Mouse (Mus musculus) embryonic facial prominence, embryonic 12.5 days (tissue): ENCODE results near the gene Ints11. TPM values are rescaled to one million over a fixed set of nuclear protein-coding genes. Genes with fewer than 3 reads are reported as not detected.

Experiments
- ATAC-seq: fragments of 200-750 bp; cut with Nextera tagmentation; 2 replicates; pipeline ENCODE4 v1.8.0; 2017; ENCODE audit not compliant: insufficient number of reproducible peaks, insufficient read depth, low FRiP score, low TSS enrichment
- H3K27ac ChIP-seq: fragments of 300-500 bp; sonication (generic); 2 replicates; pipeline ENCODE4 v1.5.1; 2016; ENCODE audit warnings: mild to moderate bottlenecking
- H3K27me3 ChIP-seq: fragments of 300-500 bp; sonication (generic); 2 replicates; pipeline ENCODE4 v1.6.1; 2016; ENCODE audit warnings: mild to moderate bottlenecking, moderate library complexity
- H3K36me3 ChIP-seq: fragments of 300-500 bp; sonication (generic); 2 replicates; pipeline ENCODE4 v1.6.1; 2016; ENCODE audit warnings: mild to moderate bottlenecking
- H3K4me1 ChIP-seq: fragments of 300-500 bp; sonication (generic); 2 replicates; pipeline ENCODE4 v1.6.1; 2016
- H3K4me2 ChIP-seq: fragments of 300-500 bp; sonication (generic); replicated peaks from 2 replicates; pipeline ENCODE4 v1.6.1; 2016; ENCODE audit warnings: mild to moderate bottlenecking, moderate library complexity
- H3K4me3 ChIP-seq: fragments of 300-500 bp; sonication (generic); 2 replicates; pipeline ENCODE4 v1.5.1; 2016; ENCODE audit warnings: mild to moderate bottlenecking
- H3K9ac ChIP-seq: fragments of 300-500 bp; sonication (generic); 2 replicates; pipeline ENCODE4 v1.6.1; 2016; ENCODE audit warnings: mild to moderate bottlenecking, moderate library complexity
- H3K9me3 ChIP-seq: fragments of 300-500 bp; sonication (generic); 2 replicates; pipeline ENCODE4 v1.6.1; 2016; ENCODE audit warnings: mild to moderate bottlenecking, moderate library complexity
- WGBS: fragments of 180-500 bp; shearing (Covaris S2); methylation state at CpG from one replicate; pipeline ENCODE4 v1.1.7; 2016; 5-methylcytosine and 5-hydroxymethylcytosine counted together
- polyA plus RNA-seq: library from polyadenylated mRNA; unstranded; fragments of >200 nt; fragmentation: Nextera tagmentation; extraction: Ambion mirVana; gene quantifications from 2 replicates; pipeline ENCODE4 v1.2.1, GENCODE M21; 2016

Gene Ints11
- 83.7 and 85.4 TPM in 2 replicates for polyA plus RNA-seq

- H3K27me3 ChIP-seq, result no peaks in the 10 kb centered on the region
- peak within 1 kb of the TSS; percentile 81 for H3K9ac ChIP-seq
- WGBS, result under 1% methylated on average over 63 of the region's 63 CpGs
- peak; percentile 89 for ATAC-seq
- H3K36me3 ChIP-seq, result peaks cover 42% of the 10 kb centered on the region
- no peaks in the 10 kb centered on the region for H3K9me3 ChIP-seq
- H3K4me3 ChIP-seq, result peak within 1 kb of the TSS; percentile 76
- H3K4me1 ChIP-seq, result peaks cover 16% of the 10 kb centered on the region
- peak within 1 kb of the TSS; percentile 67; the same call in 1 of the 2 replicates for H3K27ac ChIP-seq
- H3K4me2 ChIP-seq, result peak within 1 kb of the TSS; percentile 95
Observed at GRCm38 (mm10) chr4:155869317-155870033, at the start of gene Ints11, which contains the start of gene Cptp. Ints11 (plus strand) TSS chr4:155869546. Cptp (minus strand) TSS chr4:155869440.

GRCm38 (mm10) chr4:155821025-155821424 is 48.3 kb upstream of the Ints11 start:
- peaks cover 91% of the 10 kb centered on the region for H3K36me3 ChIP-seq
- no peaks in the 10 kb centered on the region for H3K27me3 ChIP-seq
- no peak overlapping the region for H3K4me3 ChIP-seq
- H3K4me2 ChIP-seq, result no peak overlapping the region
- no peaks in the 10 kb centered on the region for H3K4me1 ChIP-seq
- H3K9me3 ChIP-seq, result no peaks in the 10 kb centered on the region
- no peak for ATAC-seq
- no peak overlapping the region for H3K27ac ChIP-seq
- 80% methylated on average over 7 of the region's 7 CpGs for WGBS
- H3K9ac ChIP-seq, result no peak overlapping the region

GRCm38 (mm10) chr4:155823443-155823842 is 45.9 kb upstream of the Ints11 start:
- Histone ChIP-seq H3K4me3 (no peak overlapping the region), H3K4me2 (no peak overlapping the region), H3K27ac (no peak overlapping the region), H3K9me3 (no peaks in the 10 kb centered on the region), H3K9ac (no peak overlapping the region), H3K4me1 (no peaks in the 10 kb centered on the region), H3K36me3 (peaks cover 82% of the 10 kb centered on the region), H3K27me3 (no peaks in the 10 kb centered on the region)
- no peak for ATAC-seq
- 95% methylated on average over 16 of the region's 16 CpGs for WGBS

GRCm38 (mm10) chr4:155829866-155830265 is 39.5 kb upstream of the Ints11 start:
- Histone ChIP-seq H3K4me1 (peaks cover 26% of the 10 kb centered on the region), H3K4me2 (no peak overlapping the region), H3K27ac (no peak overlapping the region), H3K9me3 (no peaks in the 10 kb centered on the region), H3K36me3 (peaks cover 23% of the 10 kb centered on the region), H3K9ac (no peak overlapping the region), H3K27me3 (no peaks in the 10 kb centered on the region), H3K4me3 (no peak overlapping the region)
- ATAC-seq, result no peak
- WGBS, result 93% methylated on average over 4 of the region's 4 CpGs

GRCm38 (mm10) chr4:155830596-155830995 is 38.8 kb upstream of the Ints11 start:
- WGBS, result 57% methylated on average over 8 of the region's 8 CpGs
- H3K9ac ChIP-seq, result no peak overlapping the region
- peaks cover 26% of the 10 kb centered on the region for H3K4me1 ChIP-seq
- peak overlapping the region; percentile 18 for H3K27ac ChIP-seq
- peaks cover 15% of the 10 kb centered on the region for H3K36me3 ChIP-seq
- H3K4me2 ChIP-seq, result peak overlapping the region; percentile 85; the same call in 1 of the 2 replicates
- no peaks in the 10 kb centered on the region for H3K27me3 ChIP-seq
- no peak for ATAC-seq
- no peaks in the 10 kb centered on the region for H3K9me3 ChIP-seq
- peak overlapping the region; percentile 92 for H3K4me3 ChIP-seq

GRCm38 (mm10) chr4:155831205-155831766 is 38.1 kb upstream of the Ints11 start, which contains the start of gene Aurkaip1:
Aurkaip1 (plus strand) TSS chr4:155831272.
- Histone ChIP-seq H3K27ac (peak within 1 kb of the TSS; percentile 87), H3K36me3 (peaks cover 12% of the 10 kb centered on the region; the same call in 1 of the 2 replicates), H3K9me3 (no peaks in the 10 kb centered on the region), H3K4me2 (peak within 1 kb of the TSS; percentile 85), H3K27me3 (no peaks in the 10 kb centered on the region), H3K9ac (peak within 1 kb of the TSS; percentile 96), H3K4me1 (peaks cover 26% of the 10 kb centered on the region), H3K4me3 (peak within 1 kb of the TSS; percentile 92)
- WGBS, result under 1% methylated on average over 49 of the region's 49 CpGs
- peak; percentile 90 for ATAC-seq

GRCm38 (mm10) chr4:155831831-155832230 is 37.5 kb upstream of the Ints11 start:
- WGBS, result 1% methylated on average over 25 of the region's 25 CpGs
- H3K36me3 ChIP-seq, result peaks cover 8% of the 10 kb centered on the region; the same call in 1 of the 2 replicates
- H3K4me1 ChIP-seq, result peaks cover 26% of the 10 kb centered on the region
- peak overlapping the region; percentile 87 for H3K27ac ChIP-seq
- peak overlapping the region; percentile 92 for H3K4me3 ChIP-seq
- ATAC-seq, result 0 out of 2 replicates have a peak, but pooled peaks have one; percentile 17
- H3K9me3 ChIP-seq, result no peaks in the 10 kb centered on the region
- H3K9ac ChIP-seq, result peak overlapping the region; percentile 96
- H3K27me3 ChIP-seq, result no peaks in the 10 kb centered on the region
- H3K4me2 ChIP-seq, result peak overlapping the region; percentile 85

- Histone ChIP-seq H3K36me3 (peaks cover 8% of the 10 kb centered on the region; the same call in 1 of the 2 replicates), H3K4me2 (peak overlapping the region; percentile 85), H3K9ac (peak overlapping the region; percentile 96), H3K4me3 (peak overlapping the region; percentile 92), H3K4me1 (peaks cover 26% of the 10 kb centered on the region), H3K27ac (0 out of 2 replicates have a peak overlapping the region, but pooled peaks have one; percentile 87), H3K9me3 (no peaks in the 10 kb centered on the region), H3K27me3 (no peaks in the 10 kb centered on the region)
- no peak for ATAC-seq
- WGBS, result 57% methylated on average over 10 of the region's 10 CpGs
Observed at GRCm38 (mm10) chr4:155832321-155832720, 37.0 kb upstream of the Ints11 start.

- Histone ChIP-seq H3K4me1 (peaks cover 26% of the 10 kb centered on the region), H3K27ac (no peak overlapping the region), H3K9me3 (no peaks in the 10 kb centered on the region), H3K9ac (no peak overlapping the region), H3K4me3 (0 out of 2 replicates have a peak overlapping the region, but pooled peaks have one; percentile 16), H3K36me3 (no peaks in the 10 kb centered on the region; the same call in 1 of the 2 replicates), H3K4me2 (no peak overlapping the region), H3K27me3 (no peaks in the 10 kb centered on the region)
- WGBS, result 89% methylated on average over 4 of the region's 4 CpGs
- no peak for ATAC-seq
Observed at GRCm38 (mm10) chr4:155833234-155833633, 36.1 kb upstream of the Ints11 start.

GRCm38 (mm10) chr4:155833836-155834235 is 35.5 kb upstream of the Ints11 start:
- Histone ChIP-seq H3K9me3 (no peaks in the 10 kb centered on the region), H3K4me1 (peaks cover 26% of the 10 kb centered on the region), H3K4me3 (peak overlapping the region; percentile 16; the same call in 1 of the 2 replicates), H3K36me3 (no peaks in the 10 kb centered on the region; the same call in 1 of the 2 replicates), H3K27ac (peak overlapping the region; percentile 4; the same call in 1 of the 2 replicates), H3K27me3 (no peaks in the 10 kb centered on the region), H3K9ac (no peak overlapping the region), H3K4me2 (peak overlapping the region; percentile 17; the same call in 1 of the 2 replicates)
- 43% methylated on average over 2 of the region's 2 CpGs for WGBS
- ATAC-seq, result no peak

- ATAC-seq, result no peak
- Histone ChIP-seq H3K27me3 (no peaks in the 10 kb centered on the region), H3K27ac (no peak overlapping the region), H3K9ac (no peak overlapping the region), H3K9me3 (no peaks in the 10 kb centered on the region), H3K4me1 (peaks cover 46% of the 10 kb centered on the region), H3K4me3 (no peak overlapping the region), H3K36me3 (peaks cover 3% of the 10 kb centered on the region), H3K4me2 (no peak overlapping the region)
- WGBS, result 77% methylated on average over 11 of the region's 11 CpGs
Observed at GRCm38 (mm10) chr4:155837404-155838010, 31.8 kb upstream of the Ints11 start.
